Mouse (Mus musculus) E14TG2a.4 (cell line): ENCODE data around the gene Crybg1.
"Not testable (repeated sequence)": the region's sequence is repeated elsewhere in the genome, so short reads cannot be mapped to it uniquely, and the experiment has no call there.

Experiments used
- H3K27me3 ChIP-seq: 2 replicates; pipeline ENCODE4 v1.6.1; 2014; ENCODE audit warnings: low read length, control low read depth; ENCODE audit not compliant: insufficient read depth
- H3K36me3 ChIP-seq: 2 replicates; pipeline ENCODE4 v1.6.1; 2014; ENCODE audit warnings: low read length, control low read depth; ENCODE audit not compliant: insufficient read depth
- H3K4me1 ChIP-seq: replicated peaks from 2 replicates; pipeline ENCODE4 v1.6.1; 2014; ENCODE audit warnings: low read depth, low read length, control low read depth
- H3K4me3 ChIP-seq: replicated peaks from 2 replicates; pipeline ENCODE4 v1.5.1; 2014; ENCODE audit warnings: mild to moderate bottlenecking, low read length
- H3K9me3 ChIP-seq: 2 replicates; pipeline ENCODE4 v1.6.1; 2014; ENCODE audit warnings: low read length, control low read depth
- CTCF ChIP-seq: conservative IDR thresholded peaks from 2 replicates; pipeline ENCODE4 v1.5.1; 2014; ENCODE audit warnings: low read length
- NANOG ChIP-seq: IDR thresholded peaks from 2 replicates; pipeline ENCODE4 v1.6.1; 2014; ENCODE audit warnings: borderline replicate concordance, low read length, mixed read lengths
- POU5F1 ChIP-seq: IDR thresholded peaks from 2 replicates; pipeline ENCODE4 v1.6.1; 2014; ENCODE audit warnings: low read length, borderline replicate concordance

Gene Crybg1

GRCm38 (mm10) chr10:43943736-43944135 is 204.9 kb downstream of the Crybg1 start:
- Histone ChIP-seq H3K4me1 (peaks cover 53% of the 10 kb centered on the region), H3K9me3 (no peaks in the 10 kb centered on the region), H3K36me3 (peaks cover 63% of the 10 kb centered on the region), H3K27me3 (no peaks in the 10 kb centered on the region), H3K4me3 (no peak overlapping the region)
- TF ChIP-seq CTCF (no peak), POU5F1 (no peak), NANOG (no peak)

GRCm38 (mm10) chr10:43939136-43939662 is 209.5 kb downstream of the Crybg1 start:
- Histone ChIP-seq H3K27me3 (no peaks in the 10 kb centered on the region), H3K4me3 (peak overlapping the region; percentile 39), H3K36me3 (peaks cover 50% of the 10 kb centered on the region), H3K9me3 (no peaks in the 10 kb centered on the region), H3K4me1 (peaks cover 50% of the 10 kb centered on the region)
- TF ChIP-seq CTCF, result no peak
- no peak for TF ChIP-seq POU5F1
- TF ChIP-seq NANOG, result peak; percentile 84

DNA sequence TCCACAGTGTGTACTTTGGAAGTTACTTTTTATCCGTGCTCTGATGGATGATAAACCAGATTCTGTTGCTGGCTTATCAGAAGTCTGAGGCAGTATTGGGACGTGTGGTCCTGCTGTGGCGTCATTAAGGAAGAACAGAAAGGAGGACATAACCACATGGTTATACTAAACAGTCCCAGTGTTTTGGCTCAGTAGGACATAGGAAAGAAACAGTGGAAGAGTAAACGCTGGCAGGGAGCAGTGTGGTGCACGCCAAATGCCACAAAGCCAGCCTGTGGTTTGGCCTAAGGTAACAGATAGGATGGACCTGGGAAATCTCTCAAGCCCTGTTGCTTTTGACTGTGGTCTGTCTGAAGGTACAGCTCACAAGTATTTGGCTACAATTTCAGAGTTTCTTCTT is 220.1 kb downstream of the Crybg1 start:
- Histone ChIP-seq H3K27me3 (no peaks in the 10 kb centered on the region), H3K36me3 (peaks cover 66% of the 10 kb centered on the region), H3K4me3 (no peak overlapping the region), H3K9me3 (no peaks in the 10 kb centered on the region), H3K4me1 (peaks cover 9% of the 10 kb centered on the region)
- TF ChIP-seq POU5F1 (no peak), CTCF (no peak), NANOG (no peak)

GRCm38 (mm10) chr10:43927736-43928135 is 220.9 kb downstream of the Crybg1 start:
- no peaks in the 10 kb centered on the region for H3K27me3 ChIP-seq
- H3K4me3 ChIP-seq, result no peak overlapping the region
- peaks cover 9% of the 10 kb centered on the region for H3K4me1 ChIP-seq
- TF ChIP-seq POU5F1 (no peak), NANOG (no peak), CTCF (no peak)
- peaks cover 65% of the 10 kb centered on the region for H3K36me3 ChIP-seq
- no peaks in the 10 kb centered on the region for H3K9me3 ChIP-seq

- H3K4me1 ChIP-seq, H3K9me3 ChIP-seq, H3K4me3 ChIP-seq, H3K27me3 ChIP-seq: not testable (repeated sequence)
- H3K36me3 ChIP-seq, result peaks cover 58% of the 10 kb centered on the region
- TF ChIP-seq CTCF, result 0 out of 2 replicates have a peak, but pooled peaks have one; percentile 6
These were observed 222.9 kb downstream of the Crybg1 start for GRCm38 (mm10) chr10:43925776-43926175.

- no peaks in the 10 kb centered on the region for H3K27me3 ChIP-seq
- H3K9me3 ChIP-seq, result no peaks in the 10 kb centered on the region
- no peak overlapping the region for H3K4me3 ChIP-seq
- peaks cover 36% of the 10 kb centered on the region for H3K36me3 ChIP-seq
- peaks cover 12% of the 10 kb centered on the region for H3K4me1 ChIP-seq
- no peak for TF ChIP-seq NANOG
- no peak for TF ChIP-seq POU5F1
- TF ChIP-seq CTCF, result no peak
These were observed 225.6 kb downstream of the Crybg1 start for GRCm38 (mm10) chr10:43923096-43923495.

DNA sequence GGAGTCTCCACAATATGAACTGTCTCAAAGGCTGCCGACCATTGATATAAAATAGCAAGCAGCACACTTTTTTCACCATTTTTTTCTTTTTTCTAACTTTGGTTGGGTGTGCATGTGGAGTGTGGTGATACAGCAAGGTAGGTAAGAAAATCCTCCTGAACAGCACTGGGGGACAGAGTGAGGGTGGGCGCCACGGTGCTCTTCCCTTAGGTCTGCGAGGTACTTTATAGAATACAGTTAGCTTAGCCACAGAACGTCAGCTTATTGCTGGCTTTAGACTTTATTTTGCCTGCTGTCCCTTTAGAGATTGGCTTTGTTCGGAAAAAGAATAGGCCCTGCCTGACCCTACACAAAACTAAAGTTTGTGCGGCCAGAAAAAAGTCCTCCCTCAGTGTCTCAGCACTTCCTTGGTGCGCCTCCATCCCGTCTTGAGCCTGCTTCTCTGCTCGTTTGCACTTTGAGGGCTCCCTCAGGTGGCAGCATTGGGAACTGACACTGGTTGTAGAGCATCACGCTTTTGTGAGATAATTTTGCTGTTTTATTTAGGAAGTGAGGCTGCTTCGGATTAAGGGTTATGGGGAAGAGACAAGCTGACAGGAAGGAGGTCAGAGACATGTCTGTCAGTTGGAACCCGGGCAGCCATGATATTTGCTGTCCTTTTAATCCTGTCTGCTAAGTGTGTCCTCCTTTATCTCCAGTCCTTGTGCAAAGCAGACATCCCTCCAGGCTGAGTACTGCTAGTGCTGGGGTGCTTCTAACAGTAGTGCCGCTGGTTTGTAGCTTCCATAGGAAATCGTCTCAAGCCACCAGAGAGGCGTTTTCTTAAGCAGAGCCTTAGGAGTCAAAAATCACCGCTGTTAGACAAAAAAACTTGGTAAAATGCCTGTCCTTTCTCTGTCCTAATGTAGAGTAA is 229.7 kb downstream of the Crybg1 start:
- TF ChIP-seq CTCF (peak; percentile 98), POU5F1 (no peak)
- Histone ChIP-seq H3K9me3 (no peaks in the 10 kb centered on the region), H3K36me3 (peaks cover 30% of the 10 kb centered on the region), H3K27me3 (no peaks in the 10 kb centered on the region), H3K4me1 (peaks cover 20% of the 10 kb centered on the region), H3K4me3 (no peak overlapping the region)

DNA sequence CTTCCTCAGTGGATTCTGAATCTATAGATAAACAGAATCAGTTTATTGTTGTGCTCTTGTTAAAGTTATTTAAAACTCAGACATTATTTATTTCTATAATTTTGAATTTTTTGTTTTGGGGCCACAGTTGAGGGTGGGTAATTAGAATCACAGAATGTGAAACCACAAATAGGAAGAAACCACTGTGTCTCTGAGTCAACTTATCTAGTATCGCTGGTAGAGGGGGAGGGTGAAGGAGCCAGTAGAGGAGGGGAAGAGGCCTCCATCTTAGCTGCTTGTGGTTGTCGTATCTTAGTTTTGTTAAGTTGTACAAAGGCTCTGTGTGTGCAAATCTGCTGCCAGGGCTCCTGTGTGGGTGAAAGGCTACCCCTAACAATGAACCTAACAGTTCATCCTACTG is 231.9 kb downstream of the Crybg1 start:
- TF ChIP-seq NANOG (no peak), CTCF (no peak), POU5F1 (no peak)
- Histone ChIP-seq H3K36me3 (peaks cover 31% of the 10 kb centered on the region; the same call in 1 of the 2 replicates), H3K9me3 (no peaks in the 10 kb centered on the region), H3K27me3 (no peaks in the 10 kb centered on the region), H3K4me1 (peaks cover 20% of the 10 kb centered on the region), H3K4me3 (no peak overlapping the region)
